Mouse (Mus musculus) liver, adult (tissue): ENCODE data around the gene Glis2.

Source experiments
- GATA4 ChIP-seq: IDR thresholded peaks from 2 replicates; pipeline ENCODE4 v1.6.1; 2014; ENCODE audit warnings: mild to moderate bottlenecking, low read length; ENCODE audit not compliant: insufficient replicate concordance

The Glis2 gene

DNA sequence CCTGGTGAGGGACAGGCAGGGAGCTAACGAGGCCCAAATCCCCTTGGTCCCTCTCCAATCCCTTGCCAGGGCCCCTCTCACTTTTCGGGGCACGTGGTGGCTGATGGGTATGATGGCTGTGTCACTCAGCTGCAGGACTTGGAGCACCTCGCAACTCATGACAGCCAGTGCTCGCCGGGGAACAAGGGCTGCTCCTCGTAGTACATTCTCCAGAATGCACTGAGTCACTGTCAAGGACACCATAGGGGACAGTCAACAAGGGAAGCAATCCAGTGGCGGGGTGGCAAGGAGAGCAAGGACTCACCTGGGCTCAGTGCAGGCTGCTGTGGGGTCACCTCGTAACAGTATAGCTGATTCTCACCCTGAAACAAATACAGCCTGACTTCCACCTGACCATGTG, 40.2 kb downstream of the Glis2 start:
- no peak for TF ChIP-seq GATA4

DNA sequence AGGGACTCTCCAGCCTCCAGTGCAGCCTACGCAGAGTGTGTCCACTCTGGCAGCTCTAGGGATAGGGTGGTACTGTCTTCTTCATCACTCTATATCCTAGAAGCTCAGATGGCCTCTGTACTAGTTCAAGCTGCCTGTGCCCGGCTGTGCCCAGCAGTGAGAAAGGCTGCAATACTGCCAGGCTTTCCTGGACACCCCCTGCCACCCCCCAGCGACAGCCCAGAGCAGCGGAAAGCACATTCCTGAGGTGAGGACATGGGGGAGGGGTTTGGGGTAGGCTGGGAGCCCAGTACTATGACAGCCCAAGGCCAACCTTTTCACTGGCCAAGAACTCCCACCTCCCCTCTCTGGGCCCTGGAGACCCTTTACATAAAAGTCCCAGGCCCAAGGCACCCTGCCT, 41.2 kb downstream of the Glis2 start:
- no peak for TF ChIP-seq GATA4

DNA sequence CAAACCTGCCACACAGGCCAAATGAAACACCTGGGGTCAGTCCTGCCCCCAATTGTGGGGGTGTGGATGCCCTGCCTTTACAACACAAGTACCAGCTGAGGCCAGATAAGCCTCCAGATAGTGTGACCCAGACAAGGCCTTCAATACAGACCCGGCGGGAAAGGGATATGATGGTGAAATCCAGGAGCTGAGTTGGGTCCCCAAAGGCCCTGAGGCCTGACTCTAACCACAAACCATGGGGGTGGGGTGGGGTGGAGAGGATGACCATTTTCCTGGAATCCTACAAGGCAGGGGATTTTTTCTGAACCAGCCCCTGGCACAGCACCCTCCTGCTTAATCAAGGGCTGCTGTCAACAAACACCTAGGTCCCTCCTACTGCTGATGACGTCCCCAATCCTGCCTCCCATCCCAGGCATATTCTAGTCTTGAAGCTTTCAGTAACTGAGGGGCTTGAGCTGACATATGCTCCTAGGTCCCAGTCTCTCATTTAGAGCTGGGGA, 44.4 kb downstream of the Glis2 start:
- TF ChIP-seq GATA4: no peak

DNA sequence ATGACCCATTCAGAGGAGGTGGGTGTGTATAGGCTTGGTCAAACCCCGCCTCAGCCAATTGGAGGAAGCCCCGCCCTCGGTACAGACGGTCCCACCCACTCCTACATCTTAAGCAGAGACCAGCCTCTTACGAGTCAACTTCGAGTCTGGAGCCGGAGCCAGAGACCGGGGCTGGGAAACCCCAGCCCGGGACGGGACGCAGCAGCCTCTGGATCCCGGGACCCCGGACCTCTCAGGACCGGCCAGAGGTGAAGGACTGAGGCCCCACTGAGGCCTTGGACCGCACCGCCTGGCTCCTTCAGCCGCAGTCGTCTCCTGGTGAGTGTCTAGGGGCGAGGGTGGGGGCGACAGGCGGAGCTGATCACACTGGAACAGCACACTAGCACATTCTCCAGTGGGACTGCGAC, 45.3 kb downstream of the Glis2 start, which contains the start of the genes Vasn and Dnaja3:
Vasn (plus strand) TSS at position 111 of the 407 bp plus-strand sequence.
Dnaja3 (plus strand) TSS at position 159 of the 407 bp plus-strand sequence.
- TF ChIP-seq GATA4: no peak

DNA sequence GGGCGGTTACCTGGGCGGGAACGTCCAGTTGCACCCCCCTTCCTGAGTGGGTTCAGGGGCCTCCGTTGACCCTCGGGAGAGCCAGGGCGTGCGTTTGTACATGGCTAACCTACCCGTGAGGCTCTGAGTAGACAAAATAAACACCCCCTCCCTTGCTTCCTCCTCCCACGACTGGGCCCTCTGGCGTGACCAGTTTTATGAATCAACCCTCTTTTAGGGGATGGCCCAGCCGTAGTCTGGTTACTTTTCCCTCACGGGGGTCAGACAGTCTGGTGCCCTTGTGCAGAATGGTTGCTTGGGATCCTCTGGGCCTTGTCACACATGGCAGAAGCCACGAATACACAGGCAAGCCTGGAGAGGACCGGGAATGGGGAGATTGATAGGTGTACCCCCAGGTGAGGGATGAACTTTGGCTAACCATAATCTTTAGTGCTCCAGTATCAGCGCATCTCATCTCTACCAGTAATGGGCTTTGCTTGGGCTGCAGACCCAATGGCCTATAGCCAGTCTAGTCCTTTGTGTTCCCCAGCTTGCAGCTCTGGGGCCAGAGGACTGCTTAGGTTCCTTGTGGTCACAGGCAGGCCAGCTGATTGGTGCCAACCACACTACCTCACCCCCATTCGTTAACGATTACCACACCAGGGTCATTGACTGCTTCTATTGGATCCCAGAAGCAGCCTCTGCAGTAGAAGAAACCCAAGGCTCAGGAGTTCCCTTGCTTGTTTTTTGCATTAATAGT, 45.9 kb downstream of the Glis2 start:
- no peak for TF ChIP-seq GATA4

DNA sequence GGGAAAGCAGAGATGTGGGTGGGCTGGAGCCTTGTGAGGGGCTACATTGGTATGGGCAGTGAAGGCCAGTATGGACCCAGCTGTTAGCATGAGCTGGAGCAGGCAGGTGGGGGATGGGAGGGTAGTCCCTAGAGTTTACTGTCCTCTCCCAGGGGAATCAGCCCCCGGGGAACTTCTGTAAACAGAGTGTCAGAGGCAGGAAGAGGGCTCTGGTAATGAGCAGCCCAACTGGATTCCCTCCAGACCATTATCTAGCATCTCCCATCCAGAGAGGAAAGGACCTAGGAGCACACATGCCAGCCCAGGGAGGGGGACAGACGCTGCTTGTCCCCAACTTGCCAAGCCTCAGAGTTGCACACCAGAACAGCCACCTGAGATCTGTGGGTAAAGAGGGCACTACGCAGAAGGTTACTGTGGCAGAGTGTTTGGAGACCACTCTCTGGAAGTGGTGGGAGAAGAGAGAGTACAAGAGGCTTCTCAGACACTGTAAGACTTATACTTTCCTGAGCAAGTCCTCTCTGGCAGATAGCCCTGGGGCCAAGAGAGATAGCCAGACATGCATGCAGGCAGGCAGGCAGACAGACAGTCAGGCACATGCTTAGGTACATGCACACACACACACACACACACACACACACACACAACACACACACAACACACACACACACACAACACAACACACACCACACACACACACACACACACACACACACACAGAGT, 46.8 kb downstream of the Glis2 start:
- TF ChIP-seq GATA4: no peak

DNA sequence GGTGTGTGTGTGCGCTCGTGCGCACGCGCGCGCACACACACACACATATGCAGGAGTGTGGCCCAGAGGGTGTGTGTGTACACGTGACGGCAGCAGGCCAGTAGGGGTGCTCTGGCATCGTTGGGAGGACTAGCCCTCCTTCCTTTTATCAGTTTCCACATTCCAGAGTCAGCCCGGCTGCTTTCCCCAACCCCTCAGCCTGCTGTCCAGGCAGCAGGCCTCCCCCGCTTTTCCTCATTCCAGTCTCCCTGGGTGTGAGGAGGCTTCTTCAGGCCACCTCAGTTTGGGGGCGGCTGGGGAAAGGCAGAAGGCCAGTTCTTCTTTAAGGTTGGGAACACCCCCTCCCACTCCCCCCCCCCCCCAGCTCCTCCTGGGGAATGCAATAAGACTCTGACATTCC, 47.7 kb downstream of the Glis2 start:
- no peak for TF ChIP-seq GATA4

DNA sequence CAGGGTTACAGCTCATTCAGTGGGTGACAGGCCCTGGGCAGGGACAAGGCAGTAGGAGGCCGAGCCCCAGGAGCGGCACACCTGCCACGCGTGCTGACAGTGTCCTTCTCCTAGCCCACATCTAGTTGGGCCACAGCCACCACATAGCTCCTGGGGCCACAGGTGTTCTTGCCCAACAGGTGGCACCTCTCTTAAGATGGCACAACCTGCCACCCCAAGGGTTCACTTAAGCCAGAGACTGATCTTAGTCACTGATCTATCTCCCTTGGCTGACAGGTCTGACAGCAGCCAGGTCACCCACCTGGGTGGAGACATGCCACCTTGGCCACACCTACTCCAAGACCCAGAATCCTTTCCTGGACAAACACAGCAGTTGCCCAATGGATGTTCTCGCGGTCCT, 48.4 kb downstream of the Glis2 start:
- no peak for TF ChIP-seq GATA4

DNA sequence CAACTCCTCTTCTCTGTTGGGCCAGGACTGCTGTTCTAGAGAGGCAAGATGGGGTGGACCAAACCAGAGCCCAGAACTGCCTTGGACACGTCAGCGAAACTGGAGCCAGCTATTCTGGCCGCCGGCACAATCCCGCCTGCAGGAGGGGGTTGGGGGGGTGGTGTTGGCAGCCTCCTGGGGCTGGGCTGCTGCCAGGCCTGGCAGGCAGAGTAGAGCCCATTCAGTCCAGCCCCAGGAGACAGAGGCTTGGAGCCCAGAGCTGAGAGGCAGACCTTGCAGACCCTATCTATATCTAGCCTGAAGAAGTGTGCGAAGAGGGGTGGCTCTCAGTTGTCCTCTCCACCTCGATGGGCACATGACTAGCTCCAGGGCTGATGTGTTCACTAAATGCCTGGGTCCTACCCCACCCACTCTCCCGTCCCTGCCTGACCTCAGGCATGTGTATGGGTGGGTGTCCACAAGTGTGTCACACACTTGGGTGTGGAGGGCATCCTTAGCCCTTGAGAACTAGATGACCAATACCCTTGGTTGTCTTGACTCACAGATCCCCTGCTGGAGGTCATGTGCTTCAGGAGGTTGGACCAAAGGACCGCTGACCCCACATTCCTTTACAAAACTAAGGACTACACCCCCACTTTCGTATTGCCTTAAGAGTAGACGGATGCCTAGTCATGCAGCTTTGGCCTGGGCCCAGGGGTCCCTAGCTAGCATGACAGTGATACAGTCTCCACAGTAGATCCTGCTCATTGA, 49.3 kb downstream of the Glis2 start:
- TF ChIP-seq GATA4: no peak

DNA sequence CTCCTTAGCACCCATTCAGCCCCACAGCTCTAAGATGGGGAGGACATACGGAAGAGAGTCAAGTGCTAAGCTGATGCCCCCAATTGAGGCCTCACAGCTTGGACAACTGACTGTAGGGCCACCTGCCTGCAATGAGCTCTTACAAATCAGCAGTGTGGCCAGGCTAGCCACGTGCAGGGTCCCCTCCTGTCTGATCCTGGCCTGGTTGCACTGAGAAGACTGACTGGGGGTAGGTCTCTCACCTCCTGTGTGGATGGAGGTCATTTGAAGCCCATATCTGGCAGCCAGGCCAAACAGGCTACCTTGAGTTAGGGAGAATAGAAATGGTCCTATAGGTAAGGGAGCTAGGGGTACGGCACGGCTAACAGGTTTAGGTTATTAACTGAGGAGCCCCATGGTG, 51.4 kb downstream of the Glis2 start:
- no peak for TF ChIP-seq GATA4

DNA sequence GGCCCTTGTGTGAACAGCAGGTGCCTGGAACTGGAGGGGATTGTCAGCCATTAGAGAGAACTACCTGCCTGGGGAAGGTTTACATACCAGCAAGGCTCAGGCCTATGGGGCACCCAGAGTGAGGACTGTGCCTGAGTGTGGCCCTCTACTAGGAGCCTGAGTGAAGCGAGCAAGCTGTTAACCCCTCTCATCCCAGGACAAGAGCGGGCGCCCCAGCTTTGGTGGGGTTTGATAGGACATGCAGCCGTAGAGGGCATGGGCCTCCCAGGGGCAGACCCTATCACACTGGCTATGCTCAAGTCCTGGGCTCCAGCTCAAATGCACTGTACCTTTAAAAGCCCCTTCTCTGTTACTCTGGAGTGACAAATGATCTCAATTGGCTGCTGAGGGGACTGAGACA, 52.3 kb downstream of the Glis2 start:
- no peak for TF ChIP-seq GATA4

DNA sequence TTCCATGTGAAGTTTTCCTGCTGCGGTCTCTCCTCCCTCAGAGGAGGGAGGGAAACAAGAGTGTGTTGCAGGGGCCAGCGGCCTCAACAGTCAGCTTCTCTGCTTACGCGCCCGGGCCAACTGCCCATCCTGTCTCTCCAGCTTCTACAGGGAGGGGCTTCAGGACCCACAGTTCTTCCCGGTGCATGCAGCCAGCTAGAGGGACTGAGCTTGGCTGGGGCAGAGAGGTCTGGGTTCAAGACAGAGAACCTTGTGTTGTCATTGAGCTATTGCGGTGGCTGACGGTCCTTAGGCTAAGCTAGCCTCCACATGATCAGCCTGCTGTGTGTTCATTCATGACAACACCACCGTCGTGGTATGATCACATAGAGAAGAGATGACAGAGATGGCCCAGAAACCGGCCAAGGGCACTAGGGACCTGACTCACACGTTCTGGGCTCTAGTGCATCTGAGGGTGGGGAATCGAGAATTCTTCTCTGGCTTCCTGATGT, 53.2 kb downstream of the Glis2 start:
- TF ChIP-seq GATA4: no peak

DNA sequence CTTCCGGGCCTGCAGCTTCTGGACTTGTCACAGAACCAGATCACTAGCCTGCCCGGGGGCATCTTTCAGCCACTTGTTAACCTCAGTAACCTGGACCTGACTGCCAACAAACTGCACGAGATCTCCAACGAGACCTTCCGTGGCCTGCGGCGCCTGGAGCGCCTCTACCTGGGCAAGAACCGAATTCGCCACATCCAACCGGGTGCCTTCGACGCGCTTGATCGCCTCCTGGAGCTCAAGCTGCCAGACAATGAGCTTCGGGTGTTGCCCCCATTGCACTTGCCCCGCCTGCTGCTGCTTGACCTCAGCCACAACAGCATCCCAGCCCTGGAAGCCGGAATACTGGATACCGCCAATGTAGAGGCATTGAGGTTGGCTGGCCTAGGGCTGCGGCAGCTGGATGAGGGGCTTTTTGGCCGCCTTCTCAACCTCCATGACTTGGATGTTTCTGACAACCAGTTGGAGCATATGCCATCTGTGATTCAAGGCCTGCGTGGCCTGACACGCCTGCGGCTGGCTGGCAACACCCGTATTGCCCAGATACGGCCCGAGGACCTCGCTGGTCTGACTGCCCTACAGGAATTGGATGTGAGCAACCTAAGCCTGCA, 54.0 kb downstream of the Glis2 start:
- no peak for TF ChIP-seq GATA4

DNA sequence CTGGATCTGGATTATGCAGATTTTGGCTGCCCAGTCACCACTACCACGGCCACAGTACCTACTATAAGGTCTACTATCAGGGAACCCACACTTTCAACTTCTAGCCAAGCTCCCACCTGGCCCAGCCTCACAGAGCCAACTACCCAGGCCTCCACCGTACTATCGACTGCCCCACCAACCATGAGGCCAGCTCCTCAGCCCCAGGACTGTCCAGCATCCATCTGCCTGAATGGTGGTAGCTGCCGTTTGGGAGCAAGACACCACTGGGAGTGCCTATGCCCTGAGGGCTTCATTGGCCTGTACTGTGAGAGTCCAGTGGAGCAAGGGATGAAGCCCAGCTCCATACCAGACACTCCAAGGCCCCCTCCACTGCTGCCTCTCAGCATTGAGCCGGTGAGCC, 54.7 kb downstream of the Glis2 start:
- no peak for TF ChIP-seq GATA4

DNA sequence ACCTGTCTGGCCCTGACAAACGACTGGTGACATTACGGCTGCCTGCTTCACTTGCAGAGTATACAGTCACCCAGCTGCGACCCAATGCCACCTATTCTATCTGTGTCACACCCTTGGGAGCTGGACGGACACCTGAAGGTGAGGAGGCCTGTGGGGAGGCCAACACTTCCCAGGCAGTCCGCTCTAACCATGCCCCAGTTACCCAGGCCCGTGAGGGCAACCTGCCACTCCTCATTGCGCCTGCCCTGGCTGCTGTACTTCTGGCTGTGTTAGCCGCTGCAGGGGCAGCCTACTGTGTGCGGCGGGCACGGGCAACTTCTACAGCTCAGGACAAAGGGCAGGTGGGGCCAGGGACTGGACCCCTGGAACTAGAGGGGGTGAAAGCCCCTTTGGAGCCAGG, 55.2 kb downstream of the Glis2 start:
- no peak for TF ChIP-seq GATA4
